Mouse (Mus musculus): ENCODE data around the gene Gng4.
A peak's percentile ranks its signal among the peaks of the same experiment; 100 is the strongest.

The Gng4 gene

GRCm38 (mm10) chr13:13818696-13819095, 34.8 kb downstream of the Gng4 start:
- no peak for DNase-seq (ENCODE audit: low spot score)

DNA sequence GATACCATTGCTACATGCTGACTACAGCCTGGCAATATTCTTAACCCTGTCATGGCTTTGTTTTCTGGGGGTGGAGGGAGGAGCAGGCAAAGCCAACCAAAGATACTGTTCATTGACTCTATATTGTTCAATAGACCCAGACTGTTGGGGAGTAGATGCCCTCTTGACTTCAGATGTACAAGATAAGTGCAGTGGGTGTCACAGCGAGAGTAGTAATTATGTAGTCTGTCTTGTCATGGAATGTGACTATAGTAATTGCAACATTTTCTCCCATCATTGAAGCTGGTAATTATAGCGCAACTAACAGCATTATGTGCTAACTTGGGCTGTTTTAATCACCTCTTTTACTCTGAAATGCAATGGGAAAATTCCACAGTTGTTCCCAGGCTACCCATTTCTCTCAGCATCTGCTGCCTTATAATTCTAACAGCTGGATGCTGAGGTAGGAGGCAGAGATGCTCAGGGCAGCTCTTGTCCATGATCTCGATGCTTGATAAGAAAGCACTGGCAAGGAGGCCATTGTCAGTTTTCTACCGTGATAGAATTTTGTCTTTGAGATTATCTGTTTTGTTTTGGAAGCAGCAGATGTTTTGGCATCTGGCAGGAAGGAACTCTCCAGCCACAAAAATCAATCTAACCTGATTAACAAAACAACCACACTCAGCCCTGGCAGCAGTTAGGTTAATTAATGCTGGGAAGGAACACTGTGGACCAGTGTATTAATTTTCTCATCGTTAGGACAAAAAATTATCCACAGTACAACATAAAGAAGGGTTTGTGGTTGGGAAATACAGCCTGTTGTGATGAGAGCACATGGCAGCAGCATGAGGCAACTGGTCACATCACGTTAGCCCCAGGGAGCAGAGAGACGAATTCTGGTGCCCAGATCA, 36.6 kb downstream of the Gng4 start:
- no peak for DNase-seq (ENCODE audit: low spot score)

DNA sequence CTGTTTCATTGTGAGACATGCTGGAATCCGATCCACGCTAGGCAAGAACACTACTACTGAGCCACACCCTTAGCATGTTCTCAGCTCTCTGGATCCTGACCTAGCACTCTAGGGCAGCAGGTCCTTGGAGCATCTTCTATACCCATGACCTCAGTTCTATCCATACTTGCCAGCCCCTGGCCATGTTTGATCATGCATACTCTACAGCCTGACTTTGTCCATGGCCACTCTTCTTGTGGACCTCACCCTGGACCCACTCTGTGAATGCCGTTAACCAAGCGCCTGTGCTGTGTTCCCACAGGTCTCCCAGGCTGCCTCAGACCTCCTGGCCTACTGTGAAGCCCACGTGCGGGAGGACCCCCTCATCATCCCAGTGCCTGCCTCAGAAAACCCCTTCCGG, 41.1 kb downstream of the Gng4 start:
- no peak for DNase-seq (ENCODE audit: low spot score)

DNA sequence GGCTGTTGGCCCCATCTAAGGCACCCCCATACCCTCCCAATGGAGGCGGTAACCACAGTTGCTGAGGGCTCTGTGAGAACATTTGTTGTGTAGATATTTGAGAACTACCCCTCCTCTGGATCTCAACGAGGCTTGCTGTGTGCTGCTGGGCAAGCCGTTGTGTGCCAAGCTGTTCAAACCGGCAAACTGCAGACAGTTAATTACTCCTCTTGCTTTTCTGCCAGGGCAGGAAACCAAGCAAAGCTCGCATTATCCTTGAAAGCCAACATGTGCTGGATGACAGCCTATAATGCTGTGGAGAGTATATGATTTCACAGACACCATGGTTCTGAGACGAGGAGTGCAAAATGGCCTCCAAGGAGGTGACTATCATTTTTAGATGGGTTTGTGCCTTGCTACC, 42.7 kb downstream of the Gng4 start:
- no peak for DNase-seq (ENCODE audit: low spot score)

GRCm38 (mm10) chr13:13828125-13828524, 44.3 kb downstream of the Gng4 start:
- no peak for DNase-seq (ENCODE audit: low spot score)

DNA sequence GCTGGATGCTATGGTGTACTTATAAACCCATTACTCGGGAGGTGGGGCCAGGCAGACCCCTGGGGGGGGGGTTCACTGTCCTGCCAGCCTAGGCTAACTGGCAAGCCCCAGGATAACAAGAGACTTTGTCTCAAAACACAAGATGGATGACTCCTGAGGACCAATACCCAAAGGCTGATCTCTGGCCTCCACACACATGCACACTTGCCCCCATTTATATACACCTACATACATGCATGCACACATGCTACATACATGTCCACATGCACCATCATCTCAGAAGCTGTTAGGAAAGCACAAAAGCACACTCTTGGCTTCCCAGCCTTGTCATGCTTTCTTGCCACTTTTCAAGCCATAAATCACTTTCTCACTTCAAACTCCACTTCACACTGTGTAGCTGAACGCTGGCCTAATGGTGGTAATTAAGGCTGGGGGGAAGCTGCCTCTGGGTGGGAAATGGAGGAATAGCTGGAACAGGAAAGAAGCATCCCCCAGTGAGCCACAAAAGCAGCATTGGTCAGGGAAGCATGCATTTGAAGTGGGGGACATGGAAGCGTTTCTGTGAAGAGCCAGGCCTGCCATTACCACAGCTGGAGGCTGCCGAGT, 46.7 kb downstream of the Gng4 start:
- DNase-seq (ENCODE audit: low spot score) = no peak

DNA sequence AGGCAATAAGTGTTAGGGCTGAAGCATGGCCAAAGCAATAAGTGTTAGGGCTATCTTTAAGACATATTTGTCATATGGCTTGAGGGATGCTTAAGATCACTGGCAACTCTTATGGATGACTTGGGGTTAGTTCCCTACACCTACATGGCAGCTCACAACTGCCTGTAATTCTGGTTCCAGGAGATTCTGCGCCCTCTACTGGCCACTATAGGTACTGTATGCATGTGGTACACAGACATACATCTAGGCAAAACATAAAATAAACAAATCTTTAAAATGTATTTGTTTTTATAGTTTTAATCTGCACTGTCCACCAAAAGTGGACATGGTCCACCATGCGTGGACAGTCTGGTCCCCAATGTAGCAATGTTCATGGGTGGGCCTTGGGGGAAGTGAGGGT, 51.3 kb downstream of the Gng4 start:
- no peak for DNase-seq (ENCODE audit: low spot score)

- no peak for DNase-seq (ENCODE audit: low spot score)
Observed at GRCm38 (mm10) chr13:13845021-13845420, 61.2 kb downstream of the Gng4 start.

DNA sequence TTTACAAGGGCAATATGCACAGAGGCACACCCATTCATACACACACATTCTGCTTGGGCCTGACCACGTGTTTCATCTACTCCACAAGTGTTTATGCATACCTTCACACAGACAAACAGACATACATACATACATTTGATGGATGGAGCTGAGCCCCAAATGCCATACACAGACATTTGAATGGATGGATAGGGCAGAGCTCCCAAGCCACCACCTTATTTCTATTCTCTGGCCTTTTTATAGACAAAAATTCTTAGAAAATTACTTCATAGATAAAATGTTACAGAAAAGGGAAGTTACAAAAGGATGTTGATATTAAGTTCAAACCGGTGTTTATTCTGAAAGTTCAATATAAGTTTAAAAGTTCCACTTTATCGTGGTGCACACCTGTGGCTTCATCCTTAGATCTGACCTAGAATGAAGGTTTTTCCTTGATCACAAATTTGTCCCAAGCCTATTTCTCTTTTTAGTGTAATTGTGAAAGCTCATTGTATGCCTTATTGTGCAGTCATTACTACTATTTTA, 63.3 kb downstream of the Gng4 start:
- DNase-seq (ENCODE audit: low spot score) = no peak

DNA sequence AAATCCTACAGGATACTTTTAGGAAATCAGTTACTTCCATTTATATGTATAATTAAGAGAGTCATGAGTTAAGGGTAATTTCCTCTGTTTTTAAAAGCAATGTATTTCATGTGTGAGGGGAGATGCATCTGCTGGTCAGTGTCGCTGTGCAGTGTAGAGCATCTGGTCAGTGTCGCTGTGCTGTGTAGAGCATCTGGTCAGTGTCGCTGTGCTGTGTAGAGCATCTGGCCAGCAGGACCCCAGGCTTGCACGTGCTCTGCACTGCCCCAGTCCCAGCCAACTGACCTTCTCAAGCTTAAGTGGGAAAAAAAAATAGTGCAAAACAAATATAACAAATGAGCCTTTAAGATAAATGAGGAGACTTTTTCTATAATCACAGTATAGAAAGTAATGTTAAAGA, 73.3 kb downstream of the Gng4 start:
- DNase-seq (ENCODE audit: low spot score) = peak; percentile 48

DNA sequence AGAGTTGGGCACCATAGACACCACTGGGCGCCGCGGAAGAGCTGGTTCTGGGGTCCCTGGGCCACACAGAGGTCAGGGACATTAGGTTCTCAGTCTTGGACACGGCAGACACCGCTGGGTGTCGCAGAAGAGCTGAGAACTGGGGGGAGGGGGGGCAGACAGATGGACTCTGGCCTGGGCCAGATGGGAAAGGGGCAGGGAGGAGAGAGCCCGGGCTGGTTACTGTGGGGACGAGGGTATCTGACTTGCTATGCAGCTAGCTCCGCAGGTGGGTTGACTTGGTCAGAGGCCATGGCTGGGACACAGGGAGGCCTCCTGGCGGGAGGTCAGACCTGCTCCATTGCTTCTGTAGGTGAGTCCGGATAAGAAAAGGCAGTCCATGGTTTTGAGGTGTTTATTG, 78.5 kb downstream of the Gng4 start:
- DNase-seq (ENCODE audit: low spot score) = peak; percentile 4

GRCm38 (mm10) chr13:13862941-13863340, 79.1 kb downstream of the Gng4 start:
- DNase-seq (ENCODE audit: low spot score) = peak; percentile 11

- no peak for DNase-seq (ENCODE audit: low spot score)
Observed at GRCm38 (mm10) chr13:13866339-13866738, 82.5 kb downstream of the Gng4 start.

GRCm38 (mm10) chr13:13867078-13867759, 83.4 kb downstream of the Gng4 start:
- peak; percentile 51 for DNase-seq (ENCODE audit: low spot score)

DNA sequence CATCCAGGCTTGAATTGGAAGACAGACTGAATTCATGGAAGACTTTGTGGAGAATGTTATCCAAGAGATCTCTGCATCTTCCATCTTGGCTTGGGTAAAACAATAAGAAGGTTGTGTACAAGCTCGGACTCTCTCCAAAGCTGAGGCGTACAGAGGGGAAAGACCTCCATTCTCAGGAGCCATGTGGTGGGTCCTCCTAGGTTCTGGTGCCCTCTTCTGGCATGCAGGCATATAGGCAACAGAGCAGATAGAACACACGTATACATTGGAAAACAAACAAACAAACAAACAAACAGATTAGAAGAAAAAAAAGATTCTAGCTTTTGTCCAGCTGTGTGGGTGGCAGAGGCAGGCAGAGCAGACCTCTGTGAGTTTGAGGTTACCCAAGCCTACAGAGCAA, 84.1 kb downstream of the Gng4 start:
- peak; percentile 56 for DNase-seq (ENCODE audit: low spot score)

Measured in embryo, embryonic 10 days (tissue).